Mouse (Mus musculus) neural tube, embryonic 15.5 days (tissue): Measurements from ENCODE around the gene Arhgap23. TPM values are rescaled to one million over a fixed set of nuclear protein-coding genes. Genes with fewer than 3 reads are reported as not detected.

Experiments
- ATAC-seq: fragments of 200-750 bp; cut with Nextera tagmentation; 2 replicates; pipeline ENCODE4 v1.8.0; 2017; ENCODE audit warnings: mild to moderate bottlenecking, moderate TSS enrichment, moderate library complexity; ENCODE audit not compliant: low FRiP score
- H3K27ac ChIP-seq: fragments of 300-500 bp; sonication (generic); replicated peaks from 2 replicates; pipeline ENCODE4 v1.5.1; 2015; ENCODE audit warnings: mild to moderate bottlenecking, inconsistent platforms
- H3K27me3 ChIP-seq: fragments of 300-500 bp; sonication (generic); replicated peaks from 2 replicates; pipeline ENCODE4 v1.6.1; 2015; ENCODE audit warnings: inconsistent platforms
- H3K36me3 ChIP-seq: fragments of 300-500 bp; sonication (generic); 2 replicates; pipeline ENCODE4 v1.6.1; 2015; ENCODE audit warnings: inconsistent platforms
- H3K4me1 ChIP-seq: fragments of 300-500 bp; sonication (generic); 2 replicates; pipeline ENCODE4 v1.6.1; 2015; ENCODE audit warnings: inconsistent platforms
- H3K4me2 ChIP-seq: fragments of 300-500 bp; sonication (generic); 2 replicates; pipeline ENCODE4 v1.6.1; 2015; ENCODE audit warnings: inconsistent platforms, mild to moderate bottlenecking, moderate library complexity
- H3K4me3 ChIP-seq: fragments of 300-500 bp; sonication (generic); replicated peaks from 2 replicates; pipeline ENCODE4 v1.5.1; 2015; ENCODE audit warnings: mild to moderate bottlenecking, inconsistent platforms
- H3K9ac ChIP-seq: fragments of 300-500 bp; sonication (generic); replicated peaks from 2 replicates; pipeline ENCODE4 v1.6.1; 2015; ENCODE audit warnings: mild to moderate bottlenecking, inconsistent platforms
- H3K9me3 ChIP-seq: fragments of 300-500 bp; sonication (generic); replicated peaks from 2 replicates; pipeline ENCODE4 v1.6.1; 2016; ENCODE audit warnings: inconsistent platforms
- WGBS: fragments of 180-500 bp; shearing (Covaris S2); methylation state at CpG from one replicate; pipeline ENCODE4 v1.1.7; 2015; ENCODE audit warnings: mixed read lengths; 5-methylcytosine and 5-hydroxymethylcytosine counted together
- polyA plus RNA-seq: library from polyadenylated mRNA; unstranded; fragments of >200 nt; fragmentation: Nextera tagmentation; extraction: Ambion mirVana; gene quantifications from 2 replicates; pipeline ENCODE4 v1.2.1, GENCODE M21; 2015

Arhgap23 gene
- polyA plus RNA-seq, 1 experiment from 2014 or later, result 9.2 TPM

DNA sequence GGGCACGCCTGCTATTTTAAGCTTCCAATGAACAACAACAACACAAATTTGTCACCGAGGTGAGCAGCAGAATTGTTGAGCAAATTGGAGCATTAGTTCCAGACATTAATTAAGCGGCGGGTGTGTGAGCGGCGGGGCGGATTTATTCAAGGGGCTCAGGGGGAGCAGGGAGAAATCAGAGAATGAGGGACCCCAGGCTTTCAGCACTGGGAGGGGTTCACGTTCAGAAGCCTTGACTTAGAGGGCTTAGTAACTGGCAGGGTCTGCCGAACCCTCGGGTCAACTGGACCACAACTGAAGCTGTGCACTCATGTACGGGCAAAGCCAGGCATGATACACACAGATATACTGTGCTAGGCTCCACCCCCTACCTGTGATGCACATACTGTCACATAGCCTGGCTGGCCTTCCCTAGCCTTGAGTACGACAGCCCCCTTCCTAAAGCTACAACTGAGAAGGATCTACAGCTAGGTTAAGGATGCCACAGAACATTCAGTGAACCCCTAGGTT is 122.3 kb downstream of the Arhgap23 start:
- no peaks in the 10 kb centered on the region for H3K9me3 ChIP-seq
- no peak overlapping the region for H3K27ac ChIP-seq
- peak overlapping the region; percentile 58 for H3K4me2 ChIP-seq
- H3K9ac ChIP-seq, result no peak overlapping the region
- peaks cover 15% of the 10 kb centered on the region; the same call in 1 of the 2 replicates for H3K36me3 ChIP-seq
- 18% methylated on average over 12 of the region's 12 CpGs for WGBS
- peaks cover 60% of the 10 kb centered on the region for H3K27me3 ChIP-seq
- no peak for ATAC-seq
- H3K4me1 ChIP-seq, result peaks cover 48% of the 10 kb centered on the region
- no peak overlapping the region for H3K4me3 ChIP-seq

GRCm38 (mm10) chr11:97539622-97540021 is 124.3 kb downstream of the Arhgap23 start:
- no peak overlapping the region for H3K27ac ChIP-seq
- H3K4me1 ChIP-seq, result peaks cover 63% of the 10 kb centered on the region

GRCm38 (mm10) chr11:97540136-97540535 is 124.8 kb downstream of the Arhgap23 start:
- no peak overlapping the region for H3K27ac ChIP-seq
- ATAC-seq, result no peak
- H3K4me1 ChIP-seq, result peaks cover 57% of the 10 kb centered on the region
- no peak overlapping the region for H3K9ac ChIP-seq
- peaks cover 7% of the 10 kb centered on the region; the same call in 1 of the 2 replicates for H3K36me3 ChIP-seq
- H3K27me3 ChIP-seq, result peaks cover 39% of the 10 kb centered on the region
- H3K9me3 ChIP-seq, result no peaks in the 10 kb centered on the region
- H3K4me2 ChIP-seq, result no peak overlapping the region
- WGBS, result 62% methylated on average over 3 of the region's 3 CpGs
- H3K4me3 ChIP-seq, result no peak overlapping the region

More at GRCm38 (mm10) chr11:97539622-97540021, 124.3 kb downstream of the Arhgap23 start:
- peaks cover 10% of the 10 kb centered on the region; the same call in 1 of the 2 replicates for H3K36me3 ChIP-seq
- no peak overlapping the region for H3K4me2 ChIP-seq
- peaks cover 40% of the 10 kb centered on the region for H3K27me3 ChIP-seq
- H3K9me3 ChIP-seq, result no peaks in the 10 kb centered on the region
- no peak for ATAC-seq
- 48% methylated on average over 5 of the region's 5 CpGs for WGBS
- H3K4me3 ChIP-seq, result no peak overlapping the region
- H3K9ac ChIP-seq, result no peak overlapping the region

- Histone ChIP-seq H3K27ac (no peak overlapping the region), H3K4me1 (peaks cover 55% of the 10 kb centered on the region), H3K9me3 (no peaks in the 10 kb centered on the region), H3K36me3 (peaks cover 7% of the 10 kb centered on the region; the same call in 1 of the 2 replicates), H3K4me2 (no peak overlapping the region), H3K9ac (no peak overlapping the region), H3K4me3 (no peak overlapping the region), H3K27me3 (peaks cover 37% of the 10 kb centered on the region)
- no peak for ATAC-seq
- WGBS, result 59% methylated on average over 3 of the region's 3 CpGs
Observed at GRCm38 (mm10) chr11:97540604-97541003, 125.3 kb downstream of the Arhgap23 start.

DNA sequence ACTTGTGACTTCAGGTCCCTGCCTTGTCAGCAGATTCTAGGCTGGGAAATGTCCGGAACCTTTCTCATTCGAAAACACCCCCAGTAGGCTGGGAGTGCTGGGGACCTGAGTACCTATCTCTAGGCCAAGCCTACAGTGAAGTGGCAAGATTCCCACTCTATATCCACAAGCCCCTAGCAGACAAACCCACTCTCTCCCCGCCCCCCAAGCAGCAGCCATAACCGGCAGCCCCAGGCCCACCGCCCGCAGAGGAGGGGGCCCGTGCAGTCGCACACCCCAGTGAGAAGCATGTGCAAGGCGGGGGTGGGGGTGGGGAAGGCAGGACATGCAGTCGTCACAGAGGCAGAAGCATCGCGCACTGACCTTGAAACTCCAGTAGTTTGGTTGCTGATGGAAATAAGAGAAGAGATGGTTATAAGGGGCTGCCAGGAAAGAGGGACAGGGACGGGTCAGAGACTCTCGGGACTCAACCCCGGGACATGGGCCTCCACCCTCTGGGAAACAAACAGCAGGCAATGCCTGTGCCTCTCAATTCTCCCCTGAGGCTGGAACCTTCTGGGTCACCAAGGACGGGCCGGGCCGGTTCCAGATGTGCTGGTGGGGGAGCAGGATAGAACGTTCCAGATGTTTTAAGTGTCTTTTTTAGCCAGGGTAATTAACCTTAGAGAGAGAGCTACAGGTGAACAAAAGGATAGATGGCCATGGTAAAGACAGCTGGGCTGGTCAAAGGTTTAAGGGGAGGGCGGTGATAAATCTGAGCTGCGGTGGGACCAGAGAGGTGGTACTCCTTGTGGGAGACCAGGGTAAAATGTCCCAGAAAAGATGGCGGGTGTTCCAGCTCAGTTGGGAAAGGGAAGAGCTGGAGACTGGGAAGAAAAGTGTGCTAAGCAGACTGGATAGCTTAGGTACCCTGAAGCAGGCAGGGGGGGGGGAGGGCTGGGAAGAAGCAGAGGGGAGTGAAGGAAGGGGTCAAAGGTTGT is 127.1 kb downstream of the Arhgap23 start:
- no peak overlapping the region for H3K4me3 ChIP-seq
- H3K4me1 ChIP-seq, result peaks cover 57% of the 10 kb centered on the region
- peaks cover 28% of the 10 kb centered on the region for H3K27me3 ChIP-seq
- H3K9me3 ChIP-seq, result no peaks in the 10 kb centered on the region
- H3K9ac ChIP-seq, result no peak overlapping the region
- H3K27ac ChIP-seq, result 0 out of 2 replicates have a peak overlapping the region, but pooled peaks have one; percentile 46
- H3K36me3 ChIP-seq, result peaks cover 4% of the 10 kb centered on the region; the same call in 1 of the 2 replicates
- no peak for ATAC-seq
- no peak overlapping the region for H3K4me2 ChIP-seq
- 76% methylated on average over 22 of the region's 22 CpGs for WGBS

DNA sequence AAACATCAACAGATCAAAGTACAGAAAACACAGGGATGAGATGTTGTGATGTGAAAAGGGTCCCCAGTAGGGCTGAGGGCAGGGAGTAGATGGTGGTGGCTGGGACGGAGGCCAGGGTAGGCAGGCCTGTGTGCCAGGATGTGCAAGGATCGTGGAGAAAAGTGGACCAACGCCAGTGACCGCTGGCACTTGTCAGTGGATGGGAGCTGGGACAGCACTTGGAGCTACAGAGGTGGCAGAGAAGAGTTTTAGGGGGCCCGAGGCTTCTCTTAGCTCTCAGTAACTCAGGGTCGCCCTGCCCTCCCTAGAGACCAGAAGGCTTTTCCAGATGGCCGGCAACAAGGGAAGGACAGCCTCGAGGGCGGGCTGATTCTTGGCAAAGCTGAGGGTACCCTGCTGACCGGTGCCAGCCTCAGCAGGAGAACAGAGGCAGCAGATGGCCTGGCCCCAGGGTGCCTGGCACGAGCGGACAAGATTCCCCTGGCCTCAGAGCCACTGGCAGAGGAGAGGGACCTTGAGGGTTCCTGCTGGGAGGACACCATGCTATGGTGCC is 127.9 kb downstream of the Arhgap23 start:
- H3K27ac ChIP-seq, result peak overlapping the region; percentile 46
- WGBS, result 47% methylated on average over 12 of the region's 12 CpGs
- peaks cover 30% of the 10 kb centered on the region for H3K27me3 ChIP-seq
- H3K36me3 ChIP-seq, result peaks cover 4% of the 10 kb centered on the region; the same call in 1 of the 2 replicates
- H3K4me3 ChIP-seq, result no peak overlapping the region
- peaks cover 56% of the 10 kb centered on the region for H3K4me1 ChIP-seq
- H3K4me2 ChIP-seq, result no peak overlapping the region
- H3K9me3 ChIP-seq, result no peaks in the 10 kb centered on the region
- 0 out of 2 replicates have a peak, but pooled peaks have one; percentile 6 for ATAC-seq
- H3K9ac ChIP-seq, result no peak overlapping the region; the same call in 1 of the 2 replicates

- H3K4me1 ChIP-seq, result peaks cover 56% of the 10 kb centered on the region
- 73% methylated on average over 9 of the region's 9 CpGs for WGBS
Observed at GRCm38 (mm10) chr11:97543883-97544282, 128.6 kb downstream of the Arhgap23 start.

DNA sequence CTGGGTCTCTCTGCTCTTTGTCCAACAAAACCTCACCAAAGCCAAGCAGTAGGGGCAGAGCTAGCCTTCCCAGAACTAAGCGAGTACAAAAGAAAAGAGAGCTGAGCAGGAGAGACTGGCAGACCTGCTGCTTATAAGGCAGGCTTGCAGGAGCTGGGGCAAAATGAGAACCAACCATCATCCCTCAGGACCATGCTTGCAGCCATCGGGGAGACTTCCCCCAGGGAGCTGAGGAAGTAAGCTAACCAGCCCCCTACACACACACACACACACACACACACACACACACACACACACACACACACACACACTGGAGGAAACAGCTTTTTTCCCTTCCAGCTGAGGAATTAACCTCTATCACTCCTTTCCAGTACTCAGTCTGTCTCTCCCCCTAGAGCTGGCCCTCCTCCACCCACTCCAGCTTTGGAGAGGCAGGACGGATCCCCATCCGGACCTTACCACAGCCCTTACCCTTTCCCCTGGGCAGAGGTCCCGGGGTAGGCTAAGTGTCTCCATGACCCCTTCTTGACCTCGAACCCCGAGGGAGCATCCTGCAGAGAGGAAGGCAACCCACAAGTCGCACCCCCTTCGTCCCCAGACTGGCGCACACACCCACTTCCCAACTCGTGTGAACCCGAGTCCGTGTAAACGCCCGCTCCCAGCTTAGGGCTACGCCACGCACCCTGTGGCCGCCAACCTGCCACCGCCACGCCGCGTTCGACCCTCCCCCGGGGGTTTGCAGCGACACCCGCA is 130.7 kb downstream of the Arhgap23 start:
- peaks cover 47% of the 10 kb centered on the region for H3K4me1 ChIP-seq
- H3K27me3 ChIP-seq, result peaks cover 57% of the 10 kb centered on the region

More at GRCm38 (mm10) chr11:97543883-97544282, 128.6 kb downstream of the Arhgap23 start:
- H3K4me2 ChIP-seq, result no peak overlapping the region
- peak overlapping the region; percentile 46 for H3K27ac ChIP-seq
- ATAC-seq, result no peak
- no peaks in the 10 kb centered on the region for H3K9me3 ChIP-seq
- H3K27me3 ChIP-seq, result peaks cover 36% of the 10 kb centered on the region
- H3K36me3 ChIP-seq, result peaks cover 4% of the 10 kb centered on the region; the same call in 1 of the 2 replicates
- no peak overlapping the region for H3K4me3 ChIP-seq
- H3K9ac ChIP-seq, result no peak overlapping the region

GRCm38 (mm10) chr11:97546804-97547411 is 131.6 kb downstream of the Arhgap23 start:
- Histone ChIP-seq H3K4me1 (peaks cover 48% of the 10 kb centered on the region), H3K4me3 (peak overlapping the region; percentile 51), H3K36me3 (peaks cover 4% of the 10 kb centered on the region; the same call in 1 of the 2 replicates), H3K9ac (peak overlapping the region; percentile 58), H3K4me2 (peak overlapping the region; percentile 95), H3K27me3 (peaks cover 62% of the 10 kb centered on the region), H3K27ac (no peak overlapping the region), H3K9me3 (no peaks in the 10 kb centered on the region)
- peak; percentile 48 for ATAC-seq
- WGBS, result under 1% methylated on average over 52 of the region's 73 CpGs

More for the DNA sequence above, 130.7 kb downstream of the Arhgap23 start:
- H3K9ac ChIP-seq, result peak overlapping the region; percentile 58
- H3K27ac ChIP-seq, result no peak overlapping the region
- WGBS, result 7% methylated on average over 26 of the region's 26 CpGs
- H3K9me3 ChIP-seq, result no peaks in the 10 kb centered on the region
- H3K4me3 ChIP-seq, result peak overlapping the region; percentile 51
- 0 out of 2 replicates have a peak, but pooled peaks have one; percentile 15 for ATAC-seq
- peaks cover 4% of the 10 kb centered on the region; the same call in 1 of the 2 replicates for H3K36me3 ChIP-seq
- peak overlapping the region; percentile 95 for H3K4me2 ChIP-seq

- Histone ChIP-seq H3K4me3 (no peak overlapping the region), H3K4me1 (peaks cover 39% of the 10 kb centered on the region), H3K4me2 (no peak overlapping the region), H3K9ac (no peak overlapping the region), H3K27me3 (peaks cover 62% of the 10 kb centered on the region), H3K36me3 (no peaks in the 10 kb centered on the region; the same call in 1 of the 2 replicates), H3K9me3 (no peaks in the 10 kb centered on the region), H3K27ac (no peak overlapping the region)
- WGBS, result 78% methylated on average over 12 of the region's 12 CpGs
- ATAC-seq, result no peak
Observed at GRCm38 (mm10) chr11:97547957-97548706, 132.8 kb downstream of the Arhgap23 start.
